Mouse (Mus musculus) midbrain, embryonic 13.5 days (tissue): Measurements from ENCODE around the gene Mrpl34. TPM values are rescaled to one million over a fixed set of nuclear protein-coding genes. Genes with fewer than 3 reads are reported as not detected.

Experiments
- ATAC-seq: fragments of 200-750 bp; cut with Nextera tagmentation; 2 replicates; pipeline ENCODE4 v1.8.0; 2017; ENCODE audit warnings: mild to moderate bottlenecking, moderate TSS enrichment, moderate library complexity
- H3K27ac ChIP-seq: fragments of 300-500 bp; sonication (generic); 2 replicates; pipeline ENCODE4 v1.5.1; 2015; ENCODE audit warnings: inconsistent platforms, mild to moderate bottlenecking, moderate library complexity
- H3K27me3 ChIP-seq: fragments of 300-500 bp; sonication (generic); 2 replicates; pipeline ENCODE4 v1.6.1; 2015; ENCODE audit warnings: mild to moderate bottlenecking, inconsistent platforms
- H3K36me3 ChIP-seq: fragments of 300-500 bp; sonication (generic); 2 replicates; pipeline ENCODE4 v1.6.1; 2015; ENCODE audit warnings: mild to moderate bottlenecking, inconsistent platforms
- H3K4me1 ChIP-seq: fragments of 300-500 bp; sonication (generic); replicated peaks from 2 replicates; pipeline ENCODE4 v1.6.1; 2015; ENCODE audit warnings: inconsistent platforms
- H3K4me2 ChIP-seq: fragments of 300-500 bp; sonication (generic); replicated peaks from 2 replicates; pipeline ENCODE4 v1.6.1; 2015; ENCODE audit warnings: moderate library complexity, mild to moderate bottlenecking, inconsistent platforms
- H3K4me3 ChIP-seq: fragments of 300-500 bp; sonication (generic); replicated peaks from 2 replicates; pipeline ENCODE4 v1.5.1; 2015; ENCODE audit warnings: mild to moderate bottlenecking, inconsistent platforms
- H3K9ac ChIP-seq: fragments of 300-500 bp; sonication (generic); replicated peaks from 2 replicates; pipeline ENCODE4 v1.6.1; 2015; ENCODE audit warnings: mild to moderate bottlenecking, inconsistent platforms
- H3K9me3 ChIP-seq: fragments of 300-500 bp; sonication (generic); 2 replicates; pipeline ENCODE4 v1.6.1; 2016; ENCODE audit warnings: mild to moderate bottlenecking, inconsistent platforms
- WGBS: fragments of 180-500 bp; shearing (Covaris S2); methylation state at CpG from one replicate; pipeline ENCODE4 v1.1.7; 2015; 5-methylcytosine and 5-hydroxymethylcytosine counted together
- polyA plus RNA-seq: library from polyadenylated mRNA; unstranded; fragments of >200 nt; fragmentation: Nextera tagmentation; extraction: Ambion mirVana; gene quantifications from 2 replicates; pipeline ENCODE4 v1.2.1, GENCODE M21; 2015

Mrpl34 gene
- polyA plus RNA-seq, 1 experiment from 2014 or later: 242 TPM

DNA sequence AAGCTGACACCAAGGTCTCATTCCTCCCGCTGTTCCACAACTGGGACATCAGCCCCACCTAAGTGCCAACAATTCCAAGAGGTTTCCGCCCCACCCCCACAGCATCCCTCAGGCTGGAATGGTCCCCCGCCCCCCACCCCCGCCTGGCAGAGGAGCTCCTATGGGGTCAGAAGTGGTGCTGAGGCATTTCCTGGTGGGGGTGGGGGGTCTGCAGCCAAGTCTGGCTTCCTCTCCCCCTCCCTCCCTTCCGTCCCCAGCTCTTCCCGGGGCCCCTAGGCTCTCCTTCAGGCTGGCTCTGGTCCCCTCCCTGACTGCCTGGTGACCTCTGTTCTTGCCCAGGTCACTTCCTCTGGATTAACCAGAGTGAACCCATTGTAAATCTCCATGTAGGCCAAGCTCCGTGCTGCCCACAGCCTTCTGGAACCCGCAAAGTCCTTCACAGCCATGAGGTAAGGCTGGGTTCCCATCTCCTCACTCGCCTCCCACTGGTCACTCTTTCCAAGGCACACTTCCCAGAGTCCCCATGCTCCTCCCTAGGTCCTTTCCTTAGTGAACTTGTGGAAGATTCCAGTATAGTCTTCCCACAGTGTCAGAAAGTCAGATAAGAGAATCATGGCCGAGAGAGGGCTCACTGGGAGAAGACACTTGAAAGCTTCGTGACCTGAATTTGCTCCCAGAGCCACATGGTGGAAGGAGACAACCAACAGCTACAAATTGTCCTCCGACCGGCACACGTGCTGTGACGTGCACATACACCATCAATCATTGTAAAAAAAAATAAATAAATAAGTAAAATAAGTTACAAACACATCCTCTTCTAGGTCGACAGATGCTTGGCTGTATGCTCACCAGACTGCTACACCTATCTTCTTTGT, 34.3 kb downstream of the Mrpl34 start:
- H3K4me3 ChIP-seq: no peak overlapping the region
- H3K4me2 ChIP-seq: no peak overlapping the region
- no peak overlapping the region for H3K9ac ChIP-seq
- WGBS: 46% methylated on average over 16 of the region's 16 CpGs
- H3K27ac ChIP-seq: no peak overlapping the region
- no peak for ATAC-seq
- no peaks in the 10 kb centered on the region for H3K9me3 ChIP-seq
- H3K4me1 ChIP-seq: peaks cover 12% of the 10 kb centered on the region
- no peaks in the 10 kb centered on the region for H3K27me3 ChIP-seq
- H3K36me3 ChIP-seq: 0 out of 2 replicates have a peak, but pooled peaks cover 3% of the 10 kb centered on the region

DNA sequence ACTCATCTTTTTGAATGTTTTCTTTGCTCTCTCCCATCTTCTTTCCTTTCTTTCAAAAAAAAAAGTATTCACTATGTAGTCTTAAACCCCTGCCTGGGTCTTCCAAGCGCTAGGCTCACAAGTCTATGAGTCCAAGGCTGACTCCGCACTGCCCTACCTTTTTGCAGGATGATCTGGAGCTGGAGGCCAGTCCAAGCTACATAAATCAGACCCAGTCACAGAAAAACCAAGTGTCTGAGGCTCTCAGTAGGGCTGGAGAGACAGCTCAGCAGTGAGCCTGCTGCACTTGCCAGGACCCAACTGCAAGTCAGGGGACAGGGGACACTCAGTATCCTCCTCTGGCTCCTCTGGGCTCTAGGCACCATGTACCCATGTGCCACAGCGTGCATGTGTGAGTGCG, 39.6 kb downstream of the Mrpl34 start:
- peaks cover 42% of the 10 kb centered on the region for H3K27me3 ChIP-seq
- no peaks in the 10 kb centered on the region for H3K9me3 ChIP-seq
- 92% methylated on average over 4 of the region's 4 CpGs for WGBS
- no peak overlapping the region for H3K4me3 ChIP-seq
- no peak overlapping the region for H3K4me2 ChIP-seq
- ATAC-seq: no peak
- no peak overlapping the region for H3K27ac ChIP-seq
- no peak overlapping the region for H3K9ac ChIP-seq
- no peaks in the 10 kb centered on the region for H3K36me3 ChIP-seq
- H3K4me1 ChIP-seq: peaks cover 11% of the 10 kb centered on the region

DNA sequence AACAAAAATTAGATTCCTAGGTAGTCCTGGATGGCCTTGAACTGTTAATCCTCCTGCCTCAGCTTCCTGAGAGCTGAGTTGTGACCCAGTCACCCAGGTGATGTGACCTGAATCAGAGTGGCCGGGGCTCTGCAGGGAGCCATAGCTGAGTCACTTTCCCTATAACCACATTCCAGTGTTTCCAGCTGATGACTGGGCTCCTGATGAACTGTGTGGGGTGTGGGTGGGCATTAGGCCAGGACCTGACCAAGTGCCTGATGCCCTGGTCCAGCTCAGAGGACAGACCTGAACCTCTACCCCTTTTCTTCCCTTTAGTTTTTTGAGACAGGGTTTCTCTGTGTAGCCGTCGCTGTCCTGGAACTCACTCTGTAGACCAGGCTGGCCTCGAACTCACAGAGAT, 40.6 kb downstream of the Mrpl34 start:
- Histone ChIP-seq H3K27me3 (peaks cover 52% of the 10 kb centered on the region), H3K4me3 (no peak overlapping the region), H3K36me3 (no peaks in the 10 kb centered on the region), H3K4me2 (no peak overlapping the region), H3K4me1 (peaks cover 11% of the 10 kb centered on the region), H3K9ac (no peak overlapping the region), H3K27ac (no peak overlapping the region), H3K9me3 (no peaks in the 10 kb centered on the region)
- WGBS: 89% methylated on average over 4 of the region's 4 CpGs
- ATAC-seq: no peak

DNA sequence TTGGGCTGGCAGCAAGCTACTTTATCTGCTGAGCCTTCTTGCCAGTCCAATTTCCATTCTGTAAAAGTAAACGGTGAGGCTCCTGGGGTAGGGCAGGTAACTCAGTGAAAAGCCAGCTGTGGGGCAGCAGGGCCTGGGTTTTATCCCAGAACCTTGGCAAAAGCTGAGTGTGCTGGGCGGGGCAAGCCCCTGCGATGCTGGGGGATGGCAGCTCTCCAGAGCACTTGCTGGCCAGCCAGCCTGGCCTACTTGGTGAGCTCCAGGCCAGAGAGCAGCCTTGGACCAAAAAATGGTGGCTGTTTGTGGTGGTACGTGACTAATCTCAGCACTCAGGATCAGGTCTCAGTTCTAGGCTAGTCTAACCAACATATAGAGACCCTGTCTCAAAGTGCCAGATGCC, 41.2 kb downstream of the Mrpl34 start:
- WGBS: 89% methylated on average over 4 of the region's 4 CpGs
- no peak overlapping the region for H3K9ac ChIP-seq
- no peaks in the 10 kb centered on the region for H3K36me3 ChIP-seq
- H3K27ac ChIP-seq: no peak overlapping the region
- ATAC-seq: no peak
- peaks cover 11% of the 10 kb centered on the region for H3K4me1 ChIP-seq
- no peak overlapping the region for H3K4me3 ChIP-seq
- H3K9me3 ChIP-seq: no peaks in the 10 kb centered on the region
- H3K4me2 ChIP-seq: no peak overlapping the region
- H3K27me3 ChIP-seq: peaks cover 59% of the 10 kb centered on the region

DNA sequence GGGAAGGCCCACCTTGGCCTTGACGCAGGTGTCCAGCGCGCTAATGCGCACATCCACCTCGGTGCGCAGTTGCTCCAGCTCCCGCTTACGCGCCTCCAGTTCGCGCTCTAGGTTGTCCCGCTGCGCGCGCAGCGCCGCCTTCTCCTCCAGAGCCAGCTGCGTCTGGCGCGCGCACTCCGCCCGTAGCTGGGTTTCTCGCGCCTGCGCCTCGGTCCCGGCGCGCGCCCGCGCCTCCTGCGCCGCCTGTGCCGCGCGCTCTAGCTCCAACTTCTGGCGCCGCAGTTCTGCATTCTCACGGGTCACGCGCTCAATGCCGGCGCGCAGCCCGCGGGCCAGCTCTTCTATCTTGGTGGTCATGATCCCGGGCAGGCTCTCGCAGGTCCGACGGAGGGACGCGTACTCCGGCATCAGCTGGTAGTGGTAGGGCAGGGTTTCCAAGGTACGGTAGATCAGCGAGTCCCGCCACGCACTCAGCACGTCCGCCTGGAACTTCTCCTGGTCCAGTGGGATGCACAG, 42.9 kb downstream of the Mrpl34 start:
- H3K9ac ChIP-seq: peak overlapping the region; percentile 59
- H3K4me2 ChIP-seq: peak overlapping the region; percentile 63
- H3K36me3 ChIP-seq: no peaks in the 10 kb centered on the region
- peak; percentile 84 for ATAC-seq
- no peaks in the 10 kb centered on the region for H3K9me3 ChIP-seq
- peak overlapping the region; percentile 39 for H3K4me3 ChIP-seq
- no peak overlapping the region for H3K27ac ChIP-seq
- under 1% methylated on average over 61 of the region's 61 CpGs for WGBS
- H3K4me1 ChIP-seq: peaks cover 11% of the 10 kb centered on the region
- H3K27me3 ChIP-seq: peaks cover 63% of the 10 kb centered on the region

DNA sequence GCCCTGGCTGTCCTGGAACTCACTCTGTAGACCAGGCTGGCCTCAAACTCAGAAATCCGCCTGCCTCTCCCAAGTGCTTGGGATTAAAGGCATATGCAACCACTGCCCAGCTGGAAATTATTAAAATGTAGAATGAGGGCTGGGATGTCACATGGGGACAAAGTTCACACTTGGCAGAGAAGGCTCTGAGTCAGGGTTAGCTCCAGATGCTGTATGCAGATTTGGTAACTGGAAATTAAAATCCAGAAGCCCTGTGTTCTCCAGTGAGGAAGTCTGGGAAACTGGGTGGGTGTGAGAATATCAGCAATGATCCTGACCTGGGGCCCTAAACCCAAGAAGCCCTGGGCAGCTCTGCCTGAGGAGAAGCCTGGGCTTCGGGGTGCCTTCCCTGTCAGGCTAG, 44.6 kb downstream of the Mrpl34 start:
- Histone ChIP-seq H3K27ac (no peak overlapping the region), H3K4me1 (peaks cover 11% of the 10 kb centered on the region), H3K36me3 (no peaks in the 10 kb centered on the region), H3K9me3 (no peaks in the 10 kb centered on the region), H3K27me3 (peaks cover 63% of the 10 kb centered on the region), H3K4me3 (no peak overlapping the region), H3K9ac (no peak overlapping the region), H3K4me2 (no peak overlapping the region)
- 66% methylated on average over 2 of the region's 2 CpGs for WGBS
- no peak for ATAC-seq

DNA sequence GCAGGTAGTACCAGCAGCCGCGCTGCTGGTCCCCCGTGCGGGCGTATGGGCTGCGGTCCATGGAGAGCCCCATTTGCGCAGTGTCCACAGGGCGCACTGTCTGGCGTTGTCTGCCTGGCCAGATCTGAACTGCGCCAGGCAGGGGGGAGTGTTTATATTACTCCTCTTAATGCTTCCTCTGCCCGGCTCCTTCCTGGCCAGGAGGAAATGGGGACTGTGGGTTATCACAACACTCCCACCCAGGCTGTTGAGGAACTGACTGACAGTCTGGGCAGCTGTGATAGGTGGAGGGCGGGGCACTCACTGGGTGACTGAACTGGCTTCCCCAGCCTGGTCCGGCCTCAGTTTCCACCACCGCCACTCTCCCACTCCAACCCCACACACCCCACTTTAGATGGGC, 46.9 kb downstream of the Mrpl34 start, which contains the start of gene Plvap:
TSS of gene Plvap (minus strand) at position 109 of the 400 bp plus-strand sequence.
- H3K27ac ChIP-seq: no peak within 1 kb of the TSS
- WGBS: 79% methylated on average over 14 of the region's 14 CpGs
- no peaks in the 10 kb centered on the region for H3K9me3 ChIP-seq
- H3K4me1 ChIP-seq: peaks cover 12% of the 10 kb centered on the region
- no peaks in the 10 kb centered on the region for H3K36me3 ChIP-seq
- no peak within 1 kb of the TSS for H3K4me2 ChIP-seq
- H3K9ac ChIP-seq: no peak within 1 kb of the TSS
- no peak within 1 kb of the TSS for H3K4me3 ChIP-seq
- peaks cover 46% of the 10 kb centered on the region for H3K27me3 ChIP-seq
- ATAC-seq: no peak

DNA sequence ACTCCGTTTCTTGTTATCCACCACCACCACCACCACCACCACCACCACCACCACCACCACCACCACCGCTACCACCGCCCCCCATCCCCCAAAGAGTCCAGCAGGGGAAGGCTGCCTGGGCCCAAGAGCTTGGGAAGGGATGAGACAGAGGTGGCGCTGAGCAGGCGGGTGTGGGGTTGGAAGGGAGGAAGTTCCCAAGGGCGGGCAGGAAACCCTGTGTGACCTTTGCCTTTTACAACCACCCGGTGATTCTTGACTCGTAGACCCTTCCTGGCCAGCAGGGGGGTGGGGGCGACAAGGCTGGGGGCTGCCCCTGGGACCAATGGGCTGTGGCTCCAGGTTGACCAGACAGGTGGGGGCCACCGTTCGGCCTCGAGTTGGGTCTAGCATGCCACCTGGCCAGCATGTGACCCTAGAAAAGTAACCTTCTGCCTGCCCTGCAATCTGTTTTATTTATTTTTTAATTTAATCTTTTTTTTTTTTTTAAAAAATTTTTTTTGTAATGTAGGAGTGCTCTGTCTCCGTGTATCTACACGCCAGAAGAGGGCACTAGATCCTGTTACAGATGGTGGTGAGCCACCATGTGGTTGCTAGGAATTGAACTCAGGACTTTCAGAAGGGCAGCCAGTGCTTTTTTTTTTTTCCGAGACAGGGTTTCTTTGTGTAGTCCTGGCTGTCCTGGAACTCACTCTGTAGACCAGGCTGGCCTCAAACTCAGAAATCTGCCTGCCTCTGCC, 48.4 kb downstream of the Mrpl34 start:
- Histone ChIP-seq H3K27ac (no peak overlapping the region), H3K4me1 (0 out of 2 replicates have a peak, but pooled peaks cover 10% of the 10 kb centered on the region), H3K36me3 (no peaks in the 10 kb centered on the region), H3K9ac (no peak overlapping the region), H3K4me3 (no peak overlapping the region), H3K9me3 (no peaks in the 10 kb centered on the region), H3K4me2 (no peak overlapping the region), H3K27me3 (peaks cover 30% of the 10 kb centered on the region)
- WGBS: 79% methylated on average over 15 of the region's 15 CpGs
- no peak for ATAC-seq

DNA sequence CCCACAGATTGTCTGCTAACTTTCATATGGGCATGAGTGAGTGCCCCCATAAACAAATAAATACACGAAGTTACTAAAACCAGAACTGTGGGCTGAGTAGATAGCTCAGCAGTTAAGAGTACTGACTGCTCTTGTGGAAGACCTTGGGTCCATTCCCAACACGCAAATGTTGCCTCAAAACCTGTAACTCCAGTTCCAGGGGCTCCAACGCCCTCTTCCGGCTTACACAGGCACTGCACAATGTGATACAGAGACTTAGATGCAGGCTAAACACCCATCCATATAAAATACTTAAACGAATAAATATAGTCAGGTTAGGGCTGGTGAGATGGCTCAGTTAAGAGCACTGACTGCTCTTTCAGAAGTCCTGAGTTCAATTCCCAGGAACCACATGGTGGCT, 50.3 kb downstream of the Mrpl34 start:
- no peaks in the 10 kb centered on the region for H3K9me3 ChIP-seq
- H3K9ac ChIP-seq: no peak overlapping the region
- H3K36me3 ChIP-seq: no peaks in the 10 kb centered on the region
- no peak overlapping the region for H3K27ac ChIP-seq
- no peak overlapping the region for H3K4me2 ChIP-seq
- H3K27me3 ChIP-seq: peaks cover 14% of the 10 kb centered on the region
- ATAC-seq: no peak
- 76% methylated on average over 5 of the region's 5 CpGs for WGBS
- 0 out of 2 replicates have a peak, but pooled peaks cover 10% of the 10 kb centered on the region for H3K4me1 ChIP-seq
- H3K4me3 ChIP-seq: no peak overlapping the region

Other genes with a start within 250 kb of the Mrpl34 start
- 16.8 and 19.9 TPM in 2 replicates for gene Myo9b, start 192.2 kb upstream of the Mrpl34 start, polyA plus RNA-seq
- gene Haus8, start 192.0 kb upstream of the Mrpl34 start, polyA plus RNA-seq: 54.3 and 54.6 TPM in 2 replicates
- gene Use1, start 98.1 kb upstream of the Mrpl34 start, polyA plus RNA-seq: 108 and 109 TPM in 2 replicates
- gene Ocel1, start 93.7 kb upstream of the Mrpl34 start, polyA plus RNA-seq: 4.9 and 5.3 TPM in 2 replicates
- 17.0 and 21.7 TPM in 2 replicates for gene Nr2f6, start 83.0 kb upstream of the Mrpl34 start, polyA plus RNA-seq
- 4.8 and 5.4 TPM in 2 replicates for gene Ushbp1, start 69.2 kb upstream of the Mrpl34 start, polyA plus RNA-seq
- 83.7 and 96.9 TPM in 2 replicates for gene Babam1, start 68.1 kb upstream of the Mrpl34 start, polyA plus RNA-seq
- gene Ankle1, start 58.9 kb upstream of the Mrpl34 start, polyA plus RNA-seq: 14.9 and 16.1 TPM in 2 replicates
- 114 and 133 TPM in 2 replicates for gene Abhd8, start 1.3 kb upstream of the Mrpl34 start, polyA plus RNA-seq
- 197 TPM in 2 replicates for gene Dda1, start 4.2 kb downstream of the Mrpl34 start, polyA plus RNA-seq
- gene Ano8, start 21.0 kb downstream of the Mrpl34 start, polyA plus RNA-seq: 5.3 and 9.3 TPM in 2 replicates
- gene Gtpbp3, start 23.1 kb downstream of the Mrpl34 start, polyA plus RNA-seq: 11.6 and 13.2 TPM in 2 replicates
- 8.0 and 10.2 TPM in 2 replicates for gene Plvap, start 46.8 kb downstream of the Mrpl34 start, polyA plus RNA-seq
- gene Ccdc194, start 60.8 kb downstream of the Mrpl34 start, polyA plus RNA-seq: 0.11 TPM in 1 of 2 replicates, not detected in the other
- gene Bst2, start 72.5 kb downstream of the Mrpl34 start, polyA plus RNA-seq: 9.8 and 10.9 TPM in 2 replicates
- gene Mvb12a, start 78.0 kb downstream of the Mrpl34 start, polyA plus RNA-seq: 51.7 and 62.3 TPM in 2 replicates
- gene Tmem221, start 93.9 kb downstream of the Mrpl34 start, polyA plus RNA-seq: not detected in 2 replicates
- gene Nxnl1, start 101.6 kb downstream of the Mrpl34 start, polyA plus RNA-seq: not detected in 2 replicates
- 53.7 and 58.7 TPM in 2 replicates for gene Slc27a1, start 103.9 kb downstream of the Mrpl34 start, polyA plus RNA-seq
- 201 and 208 TPM in 2 replicates for gene Pgls, start 127.2 kb downstream of the Mrpl34 start, polyA plus RNA-seq
- 4.4 and 7.5 TPM in 2 replicates for gene Fam129c, start 132.7 kb downstream of the Mrpl34 start, polyA plus RNA-seq
- gene Colgalt1, start 146.0 kb downstream of the Mrpl34 start, polyA plus RNA-seq: 51.1 and 51.3 TPM in 2 replicates
- gene Unc13a, start 206.8 kb downstream of the Mrpl34 start, polyA plus RNA-seq: 17.1 and 18.5 TPM in 2 replicates
- gene Jak3, start 211.3 kb downstream of the Mrpl34 start, polyA plus RNA-seq: 2.5 and 2.7 TPM in 2 replicates
- gene Insl3, start 224.3 kb downstream of the Mrpl34 start, polyA plus RNA-seq: 0.70 and 0.79 TPM in 2 replicates
- gene B3gnt3, start 236.8 kb downstream of the Mrpl34 start, polyA plus RNA-seq: 0.28 and 0.31 TPM in 2 replicates